Mouse (Mus musculus) heart, adult 2 months (tissue): ENCODE measurements around the gene Nat8l. TPM values are rescaled to one million over a fixed set of nuclear protein-coding genes. Genes with fewer than 3 reads are reported as not detected.

Source experiments
- DNase-seq, 2 experiments: peaks; one replicate each; pipeline ENCODE4 v3.0.0; 2021
- H3K27ac ChIP-seq: fragments of 200-600 bp; 2 replicates; pipeline ENCODE4 v1.8.1; 2022
- H3K27me3 ChIP-seq: fragments of 200-500 bp; 2 replicates; pipeline ENCODE4 v1.6.1; 2012; ENCODE audit warnings: mild to moderate bottlenecking, low read length, inconsistent platforms, mixed read lengths; ENCODE audit not compliant: control insufficient read depth, insufficient read depth
- H3K36me3 ChIP-seq: fragments of 200-500 bp; 2 replicates; pipeline ENCODE4 v1.6.1; 2012; ENCODE audit warnings: low read length, inconsistent platforms; ENCODE audit not compliant: control insufficient read depth, insufficient read depth
- H3K4me1 ChIP-seq: fragments of 200-500 bp; 2 replicates; pipeline ENCODE4 v1.6.1; 2011; ENCODE audit warnings: low read length; ENCODE audit not compliant: control insufficient read depth, insufficient read depth
- H3K4me3 ChIP-seq: fragments of 200-600 bp; 2 replicates; pipeline ENCODE4 v1.8.1; 2022
- H3K79me2 ChIP-seq: fragments of 200-500 bp; replicated peaks from 2 replicates; pipeline ENCODE4 v1.6.1; 2012; ENCODE audit warnings: mild to moderate bottlenecking, inconsistent platforms, low read length, moderate library complexity, mixed read lengths; ENCODE audit not compliant: control insufficient read depth, insufficient read depth
- H3K9ac ChIP-seq: fragments of 200-500 bp; 2 replicates; pipeline ENCODE4 v1.6.1; 2012; ENCODE audit warnings: low read depth, mild to moderate bottlenecking, control low read depth, inconsistent platforms, low read length, mixed read lengths
- CTCF ChIP-seq: fragments of 200-600 bp; IDR thresholded peaks from 2 replicates; pipeline ENCODE4 v1.8.1; 2022; ENCODE audit warnings: antibody characterized with exemption, mild to moderate bottlenecking, moderate library complexity
- EP300 ChIP-seq: fragments of 200-500 bp; IDR thresholded peaks from 2 replicates; pipeline ENCODE4 v1.6.1; 2011; ENCODE audit warnings: low read depth, low read length, control low read depth; ENCODE audit not compliant: insufficient read depth
- POLR2A ChIP-seq: fragments of 200-500 bp; IDR thresholded peaks from 2 replicates; pipeline ENCODE4 v1.6.1; 2011; ENCODE audit warnings: mild to moderate bottlenecking, low read depth, low read length, control low read depth; ENCODE audit not compliant: insufficient read depth
- WGBS: fragments of 180-500 bp; shearing (Covaris S2); methylation state at CpG from one replicate; pipeline ENCODE4 v1.1.7; 2018; 5-methylcytosine and 5-hydroxymethylcytosine counted together
- intact Hi-C: fragments of 180-260 bp; cut with DNase I; formaldehyde crosslinking; loops from one replicate; pipeline ENCODE4 v1.15.1; 2025
- polyA plus RNA-seq: library from polyadenylated mRNA; depleted of rRNA; stranded (reverse); fragments of >200 nt; gene quantifications from 2 replicates; pipeline ENCODE4 v1.2.3, GENCODE M21; 2012
- total RNA-seq, 2 experiments: library from RNA; stranded (reverse); gene quantifications; 2 replicates each; pipeline ENCODE4 v1.2.3; 2021

Nat8l gene
- total and polyA plus RNA-seq, 3 experiments, result 1.1 to 5.7 (median 1.1) TPM

DNA sequence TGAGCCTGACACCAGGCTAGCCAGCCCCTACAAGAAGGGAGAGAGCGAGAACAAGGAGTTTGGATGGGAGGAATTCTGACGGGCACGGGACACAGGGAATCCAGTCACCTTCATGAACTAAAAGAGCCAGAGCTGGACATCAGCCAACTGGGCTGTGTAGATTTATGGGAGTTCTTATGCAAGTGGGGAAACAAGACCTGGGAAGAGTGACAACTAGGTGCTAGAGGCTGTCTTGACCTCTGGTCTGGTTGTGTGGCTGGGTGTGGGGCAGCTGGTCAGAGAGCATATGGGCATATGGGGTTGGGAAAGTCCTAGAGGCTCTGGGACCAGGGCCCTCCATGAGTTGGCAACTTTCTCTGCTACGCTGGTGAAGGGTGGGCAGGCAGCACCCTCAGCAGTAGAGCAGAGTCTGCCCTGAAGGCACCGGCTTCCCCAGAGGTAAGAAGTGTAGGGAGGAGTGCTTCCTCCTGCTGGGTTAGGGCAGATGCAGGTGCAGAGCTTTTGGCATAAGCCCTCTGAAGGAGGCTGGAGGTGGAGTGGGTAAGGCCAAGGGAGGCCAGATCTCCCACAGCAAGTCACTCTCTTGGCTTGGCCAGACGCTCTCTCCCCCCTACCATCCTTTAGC is 3.8 kb downstream of the Nat8l start:
- Histone ChIP-seq H3K27me3 (peaks cover 16% of the 10 kb centered on the region), H3K4me3 (no peak overlapping the region), H3K79me2 (no peaks in the 10 kb centered on the region), H3K27ac (no peak overlapping the region), H3K4me1 (no peaks in the 10 kb centered on the region), H3K36me3 (no peaks in the 10 kb centered on the region), H3K9ac (no peak overlapping the region)
- no peak for TF ChIP-seq EP300
- TF ChIP-seq POLR2A, result no peak
- TF ChIP-seq CTCF, result no peak
- intact Hi-C loops, result no loop called here
- no peak for DNase-seq
- WGBS, result 79% methylated on average over 6 of the region's 6 CpGs

DNA sequence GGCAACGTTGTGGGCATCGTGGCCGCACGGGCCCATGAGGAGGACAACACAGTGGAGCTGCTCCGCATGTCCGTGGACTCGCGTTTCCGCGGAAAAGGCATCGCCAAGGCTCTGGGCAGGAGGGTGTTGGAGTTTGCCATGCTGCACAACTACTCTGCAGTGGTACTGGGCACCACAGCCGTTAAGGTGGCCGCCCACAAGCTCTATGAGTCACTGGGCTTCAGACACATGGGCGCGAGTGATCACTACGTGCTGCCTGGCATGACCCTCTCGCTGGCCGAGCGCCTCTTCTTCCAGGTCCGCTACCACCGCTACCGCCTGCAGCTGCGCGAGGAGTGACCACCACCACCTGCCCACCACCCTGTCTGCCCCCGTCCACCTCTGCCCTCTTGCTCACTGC is 5.0 kb downstream of the Nat8l start:
- TF ChIP-seq POLR2A, result no peak
- no peak for TF ChIP-seq EP300
- no peak for TF ChIP-seq CTCF
- no peak for DNase-seq
- H3K79me2 ChIP-seq, result no peaks in the 10 kb centered on the region
- WGBS, result 95% methylated on average over 25 of the region's 25 CpGs
- no peaks in the 10 kb centered on the region for H3K36me3 ChIP-seq
- no peak overlapping the region for H3K4me3 ChIP-seq
- intact Hi-C loops, result no loop called here
- peaks cover 14% of the 10 kb centered on the region for H3K27me3 ChIP-seq
- H3K9ac ChIP-seq, result no peak overlapping the region
- H3K27ac ChIP-seq, result no peak overlapping the region
- H3K4me1 ChIP-seq, result no peaks in the 10 kb centered on the region

DNA sequence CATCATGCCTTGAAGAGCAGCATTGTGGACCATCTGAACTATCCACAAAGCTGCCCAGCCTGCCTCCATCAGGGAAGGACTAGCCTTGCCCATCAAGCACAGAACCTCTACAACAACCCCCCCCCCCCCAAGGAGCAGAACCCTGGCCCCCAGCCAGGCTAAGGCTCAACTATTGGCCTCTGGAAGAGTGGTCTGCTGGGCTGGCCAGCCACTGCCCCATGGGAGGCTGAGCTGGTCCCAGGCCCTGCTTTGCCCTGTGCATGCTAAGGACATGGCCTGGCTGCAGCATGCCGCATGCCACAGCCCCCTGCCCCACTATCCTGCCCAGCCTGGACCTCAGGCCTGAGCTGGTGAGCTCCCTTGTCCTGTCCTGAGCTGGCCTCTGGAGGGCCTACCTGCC is 5.6 kb downstream of the Nat8l start:
- Histone ChIP-seq H3K4me3 (no peak overlapping the region), H3K27ac (no peak overlapping the region), H3K79me2 (no peaks in the 10 kb centered on the region), H3K27me3 (peaks cover 10% of the 10 kb centered on the region), H3K9ac (no peak overlapping the region), H3K36me3 (no peaks in the 10 kb centered on the region), H3K4me1 (no peaks in the 10 kb centered on the region)
- no peak for TF ChIP-seq EP300
- no peak for TF ChIP-seq CTCF
- no peak for TF ChIP-seq POLR2A
- WGBS, result 80% methylated on average over 1 of the region's 1 CpGs
- intact Hi-C loops, result no loop called here
- no peak for DNase-seq

DNA sequence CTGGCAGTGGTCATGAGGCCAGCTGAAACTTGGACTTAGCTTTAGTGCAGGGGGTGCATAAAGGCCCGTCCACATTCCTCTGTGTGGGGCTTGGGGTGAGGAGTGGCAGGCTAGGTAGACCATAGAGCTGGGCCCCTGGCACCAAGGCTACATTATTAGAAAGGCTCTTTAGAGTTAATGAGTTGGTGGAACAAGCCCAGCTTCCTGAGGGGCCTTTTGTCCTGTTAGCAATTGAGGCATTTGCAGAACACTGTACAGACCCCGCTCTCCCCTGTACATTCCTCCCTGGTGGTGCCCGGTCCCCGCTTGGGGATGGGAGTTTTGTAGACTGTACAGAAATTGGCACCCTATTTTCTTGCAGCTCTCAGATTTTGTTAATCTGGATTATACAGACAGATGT is 6.9 kb downstream of the Nat8l start:
- no peaks in the 10 kb centered on the region for H3K4me1 ChIP-seq
- DNase-seq, result no peak
- no peaks in the 10 kb centered on the region for H3K79me2 ChIP-seq
- TF ChIP-seq CTCF, result no peak
- TF ChIP-seq EP300, result no peak
- TF ChIP-seq POLR2A, result no peak
- H3K4me3 ChIP-seq, result no peak overlapping the region
- 94% methylated on average over 4 of the region's 4 CpGs for WGBS
- intact Hi-C loops, result no loop called here
- H3K36me3 ChIP-seq, result no peaks in the 10 kb centered on the region
- H3K27me3 ChIP-seq, result peaks cover 5% of the 10 kb centered on the region; the same call in 1 of the 2 replicates
- H3K27ac ChIP-seq, result no peak overlapping the region
- no peak overlapping the region for H3K9ac ChIP-seq

DNA sequence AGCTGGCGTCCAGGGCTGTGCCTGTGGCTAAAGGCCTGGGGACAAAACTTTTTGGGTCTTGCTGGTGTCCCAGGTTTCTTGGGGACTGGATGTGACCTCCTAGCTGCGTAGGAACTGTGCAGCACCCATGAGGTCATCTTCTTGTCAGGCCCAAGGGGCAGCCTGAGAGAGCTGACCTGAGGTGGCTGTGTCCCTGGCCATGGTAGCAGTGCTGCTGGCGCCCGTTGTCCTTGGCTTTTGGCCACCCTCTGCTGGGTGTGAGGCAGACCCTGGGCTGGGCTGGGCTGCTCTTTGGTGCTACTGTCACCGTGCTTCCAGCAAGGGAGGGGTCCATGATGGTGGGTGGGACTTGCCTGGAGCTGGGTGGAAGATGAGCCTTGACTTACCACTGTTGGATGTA is 8.8 kb downstream of the Nat8l start:
- DNase-seq, result no peak
- Histone ChIP-seq H3K36me3 (no peaks in the 10 kb centered on the region), H3K27me3 (no peaks in the 10 kb centered on the region), H3K27ac (no peak overlapping the region), H3K79me2 (no peaks in the 10 kb centered on the region), H3K9ac (no peak overlapping the region), H3K4me1 (no peaks in the 10 kb centered on the region), H3K4me3 (no peak overlapping the region)
- intact Hi-C loops, result no loop called here
- WGBS, result 63% methylated on average over 5 of the region's 5 CpGs
- TF ChIP-seq POLR2A, result no peak
- TF ChIP-seq CTCF, result no peak
- TF ChIP-seq EP300, result no peak

DNA sequence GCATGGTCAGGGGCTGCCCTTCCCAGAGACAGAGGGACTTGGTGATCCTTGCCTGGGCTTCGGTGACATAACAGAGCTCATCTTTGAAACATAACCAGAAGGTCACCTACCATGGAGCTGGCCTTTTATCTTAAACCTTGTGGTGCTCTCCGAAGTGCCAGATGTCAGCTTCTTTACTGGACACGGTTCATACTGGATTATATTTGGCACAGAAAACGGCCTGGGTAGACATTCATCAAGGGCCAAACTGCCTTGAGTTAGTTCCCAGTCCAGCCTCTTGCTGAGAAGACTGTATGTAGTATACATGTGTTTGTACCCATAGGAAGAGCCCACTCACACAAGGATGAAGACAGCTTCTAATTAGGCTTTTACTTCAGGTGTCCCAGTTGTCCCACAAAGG is 11.0 kb downstream of the Nat8l start:
- no peak for TF ChIP-seq EP300
- TF ChIP-seq POLR2A, result no peak
- TF ChIP-seq CTCF, result no peak
- WGBS, result 49% methylated on average over 4 of the region's 4 CpGs
- intact Hi-C loops, result no loop called here
- no peaks in the 10 kb centered on the region for H3K79me2 ChIP-seq
- no peak overlapping the region for H3K9ac ChIP-seq
- H3K36me3 ChIP-seq, result no peaks in the 10 kb centered on the region
- no peak for DNase-seq
- no peaks in the 10 kb centered on the region for H3K4me1 ChIP-seq
- H3K27ac ChIP-seq, result no peak overlapping the region
- H3K4me3 ChIP-seq, result no peak overlapping the region
- H3K27me3 ChIP-seq, result no peaks in the 10 kb centered on the region
